Mouse (Mus musculus) kidney, embryonic 14.5 days (tissue): ENCODE data around the gene Smim14. TPM values are rescaled to one million over a fixed set of nuclear protein-coding genes. Genes with fewer than 3 reads are reported as not detected.

Source experiments
- ATAC-seq: fragments of 200-750 bp; cut with Nextera tagmentation; 2 replicates; pipeline ENCODE4 v1.8.0; 2017; ENCODE audit warnings: moderate number of reproducible peaks, mild to moderate bottlenecking, moderate TSS enrichment, moderate library complexity; ENCODE audit not compliant: low FRiP score, low TSS enrichment
- H3K27ac ChIP-seq: fragments of 300-500 bp; sonication (generic); 2 replicates; pipeline ENCODE4 v1.5.1; 2014; ENCODE audit warnings: low read depth, mild to moderate bottlenecking, low read length, moderate library complexity, mixed read lengths
- H3K27me3 ChIP-seq: fragments of 300-500 bp; sonication (generic); 2 replicates; pipeline ENCODE4 v1.6.1; 2014; ENCODE audit warnings: mild to moderate bottlenecking, low read length; ENCODE audit not compliant: control insufficient read depth, insufficient read depth
- H3K36me3 ChIP-seq: fragments of 300-500 bp; sonication (generic); 2 replicates; pipeline ENCODE4 v1.6.1; 2014; ENCODE audit warnings: low read length, mixed read lengths; ENCODE audit not compliant: control insufficient read depth, insufficient read depth
- H3K4me1 ChIP-seq: fragments of 300-500 bp; sonication (generic); 2 replicates; pipeline ENCODE4 v1.6.1; 2014; ENCODE audit warnings: low read length, mixed read lengths; ENCODE audit not compliant: control insufficient read depth, insufficient read depth
- H3K4me2 ChIP-seq: fragments of 300-500 bp; sonication (generic); replicated peaks from 2 replicates; pipeline ENCODE4 v1.6.1; 2014; ENCODE audit warnings: low read depth, mild to moderate bottlenecking, low read length
- H3K4me3 ChIP-seq: fragments of 300-500 bp; sonication (generic); 2 replicates; pipeline ENCODE4 v1.5.1; 2014; ENCODE audit warnings: mild to moderate bottlenecking, low read length
- H3K9ac ChIP-seq: fragments of 300-500 bp; sonication (generic); 2 replicates; pipeline ENCODE4 v1.6.1; 2014; ENCODE audit warnings: low read depth, mild to moderate bottlenecking, low read length, moderate library complexity
- H3K9me3 ChIP-seq: fragments of 300-500 bp; sonication (generic); 2 replicates; pipeline ENCODE4 v1.6.1; 2016; ENCODE audit warnings: low read length; ENCODE audit not compliant: control insufficient read depth
- WGBS: fragments of 180-500 bp; shearing (Covaris S2); extraction: QIAGEN DNeasy Blood & Tissue Kit; methylation state at CpG from one replicate; pipeline ENCODE4 v1.1.7; 2014; 5-methylcytosine and 5-hydroxymethylcytosine counted together
- polyA plus RNA-seq: library from polyadenylated mRNA; unstranded; fragments of >200 nt; fragmentation: Nextera tagmentation; extraction: Ambion mirVana; gene quantifications from 2 replicates; pipeline ENCODE4 v1.2.1, GENCODE M21; 2014

Smim14 gene
- polyA plus RNA-seq, 1 experiment from 2014 or later: 91.6 TPM

DNA sequence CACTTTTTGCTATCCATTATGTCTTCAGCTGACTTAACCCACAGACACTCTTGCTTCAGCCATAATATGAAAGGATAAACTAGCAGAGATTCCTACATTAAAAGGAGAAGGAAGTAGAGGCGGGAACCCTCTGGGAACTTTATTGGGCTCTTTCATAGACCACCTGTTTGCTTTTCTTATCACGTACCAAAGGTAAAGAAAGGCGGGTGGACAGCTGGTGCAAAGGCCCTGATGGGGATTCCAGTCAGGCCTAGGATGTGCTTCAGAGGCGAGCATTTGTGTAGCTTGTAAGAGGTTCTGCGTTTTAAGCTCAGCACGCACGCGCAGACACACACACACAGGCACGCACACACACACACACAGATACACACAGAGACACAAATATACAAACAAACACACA lies 35.6 kb downstream of the Smim14 start:
- Histone ChIP-seq H3K27ac (no peak overlapping the region), H3K4me1 (no peaks in the 10 kb centered on the region), H3K36me3 (no peaks in the 10 kb centered on the region), H3K4me3 (no peak overlapping the region), H3K9me3 (no peaks in the 10 kb centered on the region), H3K9ac (no peak overlapping the region), H3K27me3 (no peaks in the 10 kb centered on the region), H3K4me2 (no peak overlapping the region)
- ATAC-seq: no peak
- 89% methylated on average over 9 of the region's 9 CpGs for WGBS

DNA sequence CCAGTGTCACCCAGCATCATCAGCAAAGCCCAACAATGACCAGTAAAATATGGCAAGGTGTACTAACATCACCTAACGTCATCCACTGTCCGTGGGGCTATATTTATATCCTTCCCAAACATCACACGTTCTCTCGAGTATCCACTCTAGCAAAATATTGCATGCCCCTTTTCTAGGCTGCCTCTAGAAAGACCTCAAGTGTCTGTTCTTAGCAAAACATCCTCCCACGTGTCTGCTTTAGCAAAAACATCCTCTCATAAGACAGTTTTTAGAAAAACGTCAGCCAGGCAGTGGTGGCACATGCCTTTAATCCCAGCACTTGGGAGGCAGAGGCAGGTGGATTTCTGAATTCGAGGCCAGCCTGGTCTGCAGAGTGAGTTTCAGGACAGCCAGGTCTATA lies 36.8 kb downstream of the Smim14 start:
- Histone ChIP-seq H3K27ac (no peak overlapping the region), H3K27me3 (no peaks in the 10 kb centered on the region), H3K9me3 (no peaks in the 10 kb centered on the region), H3K4me1 (no peaks in the 10 kb centered on the region), H3K36me3 (no peaks in the 10 kb centered on the region), H3K9ac (no peak overlapping the region), H3K4me3 (no peak overlapping the region), H3K4me2 (no peak overlapping the region)
- WGBS: 75% methylated on average over 7 of the region's 7 CpGs
- no peak for ATAC-seq

DNA sequence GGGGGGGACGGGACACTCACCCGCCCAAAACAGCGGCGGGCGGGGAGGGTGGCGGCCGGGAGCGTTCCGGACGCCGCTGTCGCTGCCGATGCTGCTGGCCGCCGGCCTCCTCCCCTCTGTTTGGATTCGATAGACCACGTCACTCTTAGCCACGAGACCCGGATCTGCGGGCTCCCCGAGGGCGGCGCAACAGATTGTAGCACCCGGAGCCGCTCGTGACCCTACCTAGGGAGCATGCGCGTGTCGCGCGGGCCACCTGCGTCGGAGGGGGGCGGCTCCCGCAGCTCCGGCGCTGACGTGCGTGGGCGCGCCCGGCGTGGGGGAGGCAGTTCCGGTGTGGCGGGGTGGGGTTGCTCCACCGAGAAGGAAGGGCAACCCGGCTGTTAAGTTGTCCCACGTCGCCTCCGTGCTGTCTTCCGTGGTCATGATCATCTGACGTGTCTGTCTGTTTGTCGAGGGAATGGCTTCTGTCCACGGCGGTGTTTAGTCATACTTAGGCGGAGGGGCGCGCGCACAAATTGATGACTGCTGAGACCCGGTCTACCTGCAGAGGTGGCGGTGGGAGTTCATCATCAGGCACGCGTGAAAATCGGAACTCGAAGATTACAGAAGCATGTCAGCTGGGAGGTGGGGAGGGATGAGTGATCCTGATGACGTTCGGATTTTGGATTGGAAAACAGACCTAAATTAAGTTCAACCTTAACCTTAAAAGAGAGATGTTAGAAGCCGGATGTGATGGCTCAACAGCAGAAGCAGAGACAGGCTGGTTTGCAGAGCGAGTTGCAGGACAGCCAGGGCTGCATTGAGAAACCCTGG lies 44.1 kb downstream of the Smim14 start, which contains the start of gene Gm43552:
TSS of gene Gm43552 (minus strand) at position 118 of the 816 bp plus-strand sequence.
- WGBS: under 1% methylated on average over 69 of the region's 69 CpGs
- peak; percentile 96 for ATAC-seq
- no peaks in the 10 kb centered on the region for H3K36me3 ChIP-seq

DNA sequence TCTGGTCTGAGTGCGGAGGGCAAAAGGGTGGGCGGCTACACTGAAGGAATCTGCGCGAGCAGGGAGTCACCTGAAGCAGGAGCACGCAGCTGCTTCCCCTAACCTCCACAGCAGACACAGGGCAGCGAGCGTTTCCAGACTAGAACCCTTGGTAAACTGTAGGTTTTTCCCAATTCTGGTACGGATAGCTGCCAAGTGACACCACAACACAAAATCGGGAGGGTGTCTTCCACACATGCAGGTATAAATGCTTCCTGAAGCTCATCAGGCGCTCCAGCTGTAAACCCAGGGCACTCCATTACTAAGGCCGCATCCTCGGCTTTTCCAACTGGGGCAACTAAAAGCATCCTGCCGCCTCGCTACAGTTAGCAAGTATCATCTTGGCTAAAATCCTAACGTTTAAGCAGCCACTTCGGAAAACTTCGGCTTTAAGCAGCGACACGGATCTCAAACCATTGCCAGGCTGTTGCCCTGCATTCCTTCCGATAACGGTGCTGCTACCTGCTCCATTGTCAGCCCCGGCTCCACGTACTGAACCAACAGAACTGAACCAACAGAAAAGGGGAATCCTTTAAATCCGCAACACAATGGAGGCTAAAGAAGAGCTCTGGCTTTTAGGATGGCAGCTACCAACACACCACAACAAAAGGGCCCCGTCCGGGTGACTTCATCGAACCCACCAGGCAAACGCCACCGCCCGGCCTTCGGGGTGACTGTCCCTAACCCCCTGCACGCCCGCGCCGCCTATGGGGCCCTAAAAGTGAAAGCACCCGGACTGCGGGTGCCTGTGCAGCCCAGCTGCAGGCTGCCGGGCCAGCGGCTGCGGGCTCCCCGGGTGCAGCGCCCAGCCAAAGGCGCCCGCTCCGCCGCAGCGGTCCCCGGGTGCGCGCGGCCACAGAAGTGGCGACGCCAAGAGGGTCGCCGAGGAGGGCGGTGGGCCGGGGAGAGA lies 44.9 kb downstream of the Smim14 start:
- H3K9me3 ChIP-seq: no peaks in the 10 kb centered on the region
- peak overlapping the region; percentile 77 for H3K9ac ChIP-seq
- WGBS: under 1% methylated on average over 54 of the region's 57 CpGs
- ATAC-seq: peak; percentile 73
- no peaks in the 10 kb centered on the region for H3K36me3 ChIP-seq
- H3K4me3 ChIP-seq: peak overlapping the region; percentile 63
- no peaks in the 10 kb centered on the region for H3K27me3 ChIP-seq
- peak overlapping the region; percentile 78 for H3K27ac ChIP-seq
- H3K4me2 ChIP-seq: peak overlapping the region; percentile 81
- peaks cover 14% of the 10 kb centered on the region; the same call in 1 of the 2 replicates for H3K4me1 ChIP-seq

More for the DNA sequence above, 44.1 kb downstream of the Smim14 start, which contains the start of gene Gm43552:
- H3K9me3 ChIP-seq: no peaks in the 10 kb centered on the region
- no peaks in the 10 kb centered on the region for H3K27me3 ChIP-seq
- peak within 1 kb of the TSS; percentile 63 for H3K4me3 ChIP-seq
- peak within 1 kb of the TSS; percentile 81 for H3K4me2 ChIP-seq
- peak within 1 kb of the TSS; percentile 78 for H3K27ac ChIP-seq
- peak within 1 kb of the TSS; percentile 77 for H3K9ac ChIP-seq
- H3K4me1 ChIP-seq: peaks cover 14% of the 10 kb centered on the region; the same call in 1 of the 2 replicates

DNA sequence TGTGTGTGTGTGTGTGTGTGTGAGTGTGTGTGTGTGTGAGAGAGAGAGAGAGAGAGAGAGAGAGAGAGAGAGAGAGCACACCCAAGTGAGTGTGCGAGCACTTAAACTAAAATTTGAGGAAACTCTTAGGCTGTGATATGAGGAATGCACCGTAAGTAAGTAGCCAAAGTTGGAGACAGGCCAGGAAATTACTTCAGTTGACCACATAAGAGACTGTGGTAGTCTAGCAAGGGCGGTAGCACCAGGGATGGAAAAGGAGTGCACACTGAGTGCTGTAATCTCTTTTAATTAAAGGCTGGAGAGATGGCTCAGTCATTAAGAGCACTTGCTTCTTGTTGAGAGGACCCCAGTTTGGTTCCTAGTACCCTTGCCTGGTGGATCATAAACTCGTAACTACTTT lies 47.2 kb downstream of the Smim14 start:
- Histone ChIP-seq H3K9ac (no peak overlapping the region), H3K9me3 (no peaks in the 10 kb centered on the region), H3K27ac (no peak overlapping the region), H3K36me3 (no peaks in the 10 kb centered on the region), H3K4me2 (no peak overlapping the region), H3K27me3 (no peaks in the 10 kb centered on the region), H3K4me1 (peaks cover 17% of the 10 kb centered on the region), H3K4me3 (no peak overlapping the region)
- ATAC-seq: no peak
- WGBS: 78% methylated on average over 4 of the region's 4 CpGs

DNA sequence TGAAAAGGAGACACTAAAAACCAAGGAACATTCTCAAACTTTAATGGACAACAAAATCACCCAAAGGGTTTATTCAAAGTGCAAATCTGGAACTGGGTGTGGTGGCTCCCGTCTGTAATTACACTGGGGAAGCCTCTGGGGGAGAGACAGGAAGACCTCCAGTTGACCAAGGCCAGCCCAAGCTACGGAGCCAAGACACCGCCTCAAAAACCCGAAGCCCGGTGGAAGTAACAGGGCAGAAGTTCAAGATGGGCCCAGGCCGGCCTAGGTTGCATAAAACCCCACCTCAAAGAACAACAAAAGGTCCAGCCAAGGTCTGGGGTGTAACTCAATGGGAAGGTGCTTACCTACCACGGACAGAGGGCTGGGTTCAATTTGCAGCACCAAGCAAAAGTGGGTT lies 48.3 kb downstream of the Smim14 start:
- H3K9ac ChIP-seq: no peak overlapping the region
- peaks cover 12% of the 10 kb centered on the region for H3K4me1 ChIP-seq
- H3K9me3 ChIP-seq: no peaks in the 10 kb centered on the region
- no peak for ATAC-seq
- H3K4me2 ChIP-seq: no peak overlapping the region
- H3K4me3 ChIP-seq: no peak overlapping the region
- no peak overlapping the region for H3K27ac ChIP-seq
- no peaks in the 10 kb centered on the region for H3K27me3 ChIP-seq
- no peaks in the 10 kb centered on the region for H3K36me3 ChIP-seq
- WGBS: 83% methylated on average over 7 of the region's 7 CpGs

DNA sequence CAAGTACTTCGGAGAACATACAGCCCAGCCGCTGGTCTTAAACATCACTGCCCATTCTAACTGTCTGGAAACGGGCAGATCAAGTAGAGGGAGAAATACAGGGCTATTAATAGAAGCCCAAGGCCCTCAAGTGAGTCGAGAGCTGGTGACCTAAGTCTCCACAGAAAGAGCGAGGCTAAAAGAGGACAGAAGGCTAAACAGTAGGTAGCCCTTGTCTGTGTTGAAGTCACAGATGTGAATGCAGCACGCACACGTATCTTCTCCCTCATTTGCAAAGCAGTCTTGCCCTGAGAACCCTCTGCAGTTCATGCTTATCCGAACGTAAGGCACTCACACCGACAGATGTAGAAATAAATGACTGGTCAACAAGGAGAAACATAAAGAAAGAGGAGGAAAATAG lies 49.6 kb downstream of the Smim14 start:
- no peaks in the 10 kb centered on the region for H3K9me3 ChIP-seq
- H3K4me2 ChIP-seq: no peak overlapping the region
- no peak overlapping the region for H3K9ac ChIP-seq
- H3K4me3 ChIP-seq: no peak overlapping the region
- no peak overlapping the region for H3K27ac ChIP-seq
- H3K4me1 ChIP-seq: peaks cover 8% of the 10 kb centered on the region
- H3K27me3 ChIP-seq: no peaks in the 10 kb centered on the region
- WGBS: 89% methylated on average over 10 of the region's 10 CpGs
- no peaks in the 10 kb centered on the region for H3K36me3 ChIP-seq
- ATAC-seq: no peak

DNA sequence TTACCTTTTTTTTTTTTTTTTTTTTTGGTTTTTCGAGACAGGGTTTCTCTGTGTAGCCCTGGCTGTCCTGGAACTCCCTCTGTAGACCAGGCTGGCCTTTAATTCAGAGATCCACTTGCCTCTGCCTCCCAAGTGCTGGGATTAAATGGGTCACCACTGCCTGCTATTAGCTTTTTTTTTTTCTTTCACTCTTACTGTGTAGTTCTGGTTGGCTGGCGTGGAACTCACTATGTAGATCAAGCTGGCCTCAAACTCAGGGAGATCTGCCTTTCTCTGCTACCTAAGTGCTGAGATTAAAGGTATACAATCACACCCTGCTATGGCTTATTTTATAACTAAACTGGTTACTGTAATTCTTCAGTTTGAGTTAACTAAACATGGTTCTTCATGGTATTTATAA lies 50.5 kb downstream of the Smim14 start:
- H3K36me3 ChIP-seq: no peaks in the 10 kb centered on the region
- ATAC-seq: no peak
- no peak overlapping the region for H3K4me3 ChIP-seq
- H3K27me3 ChIP-seq: no peaks in the 10 kb centered on the region
- no peaks in the 10 kb centered on the region for H3K9me3 ChIP-seq
- peaks cover 5% of the 10 kb centered on the region for H3K4me1 ChIP-seq
- WGBS: 94% methylated on average over 2 of the region's 2 CpGs
- no peak overlapping the region for H3K27ac ChIP-seq
- no peak overlapping the region for H3K9ac ChIP-seq
- no peak overlapping the region for H3K4me2 ChIP-seq
